Mouse (Mus musculus): ENCODE results near the gene Naa35.

Naa35 gene

GRCm38 (mm10) chr13:59671521-59671920, 86.5 kb downstream of the Naa35 start:
- DNase-seq (ENCODE audit: extremely low spot score): no peak

- DNase-seq (ENCODE audit: extremely low spot score): no peak
These were observed 87.2 kb downstream of the Naa35 start for GRCm38 (mm10) chr13:59672248-59672647.

- DNase-seq (ENCODE audit: extremely low spot score): no peak
These were observed 88.5 kb downstream of the Naa35 start for GRCm38 (mm10) chr13:59673597-59673996.

- DNase-seq (ENCODE audit: extremely low spot score): peak; percentile 70
These were observed 89.2 kb downstream of the Naa35 start for GRCm38 (mm10) chr13:59674215-59674614.

- DNase-seq (ENCODE audit: extremely low spot score): peak; percentile 60
These were observed 89.7 kb downstream of the Naa35 start for GRCm38 (mm10) chr13:59674761-59675150.

- peak; percentile 84 for DNase-seq (ENCODE audit: extremely low spot score)
These were observed 90.3 kb downstream of the Naa35 start, which contains the start of gene Golm1 for GRCm38 (mm10) chr13:59675151-59676011. TSS of gene Golm1 (minus strand) at chr13:59675811.

GRCm38 (mm10) chr13:59676316-59677229, 91.5 kb downstream of the Naa35 start:
- DNase-seq (ENCODE audit: extremely low spot score): no peak

- no peak for DNase-seq (ENCODE audit: extremely low spot score)
These were observed 94.2 kb downstream of the Naa35 start for GRCm38 (mm10) chr13:59679306-59679705.

- no peak for DNase-seq (ENCODE audit: extremely low spot score)
These were observed 94.8 kb downstream of the Naa35 start for GRCm38 (mm10) chr13:59679908-59680307.

- no peak for DNase-seq (ENCODE audit: extremely low spot score)
These were observed 97.6 kb downstream of the Naa35 start for GRCm38 (mm10) chr13:59682629-59683028.

GRCm38 (mm10) chr13:59685236-59685635, 100.2 kb downstream of the Naa35 start:
- DNase-seq (ENCODE audit: extremely low spot score): no peak
